Mouse (Mus musculus) central nervous system, embryonic 18 days (tissue): Measurements from ENCODE around the gene Nr2c2. TPM values are rescaled to one million over a fixed set of nuclear protein-coding genes. Genes with fewer than 3 reads are reported as not detected.

ENCODE experiments used
- polyA plus RNA-seq: library from polyadenylated mRNA; depleted of rRNA; stranded (reverse); fragments of >200 nt; gene quantifications from 2 replicates; pipeline ENCODE4 v1.2.3, GENCODE M21; 2012; rRNA removed

Nr2c2 gene
- 38.6 and 40.0 TPM in 2 replicates for polyA plus RNA-seq

GRCm38 (mm10) chr6:92091130-92091591 is at the start of gene Nr2c2:
Gene Nr2c2 (plus strand): TSS chr6:92091390.

GRCm38 (mm10) chr6:92183621-92184131 is 92.5 kb downstream of the Nr2c2 start, which contains the start of gene Mrps25:
Gene Mrps25 (minus strand): TSS chr6:92184033.

GRCm38 (mm10) chr6:92214773-92215449 is 123.7 kb downstream of the Nr2c2 start, which contains the start of gene Rbsn:
Gene Rbsn (minus strand): TSS chr6:92214925.

Other genes starting within 250 kb of the Nr2c2 start
- gene Ccdc174, start 213.3 kb upstream of the Nr2c2 start, polyA plus RNA-seq = 20.3 and 20.9 TPM in 2 replicates
- gene 4930590J08Rik, start 188.6 kb upstream of the Nr2c2 start, polyA plus RNA-seq = 2.4 and 2.5 TPM in 2 replicates
- gene Fgd5, start 112.5 kb upstream of the Nr2c2 start, polyA plus RNA-seq = 8.0 and 8.9 TPM in 2 replicates
- gene Mrps25, start 92.6 kb downstream of the Nr2c2 start, polyA plus RNA-seq = 42.8 and 44.1 TPM in 2 replicates
- 22.0 and 22.5 TPM in 2 replicates for gene Rbsn, start 123.5 kb downstream of the Nr2c2 start, polyA plus RNA-seq
- gene Trh, start 153.3 kb downstream of the Nr2c2 start, polyA plus RNA-seq = 6.2 and 6.5 TPM in 2 replicates